12 mouse cellular contexts compared by ENCODE assay signal in genomic region chr17:28352018-28352417, GRCm38 (mm10). TPM values are rescaled to one million over a fixed set of nuclear protein-coding genes. Genes with fewer than 3 reads are reported as not detected.
A peak's percentile ranks its signal among the peaks of the same experiment; 100 is the strongest.
DNase-seq lines count a peak whose midpoint lies in the region; ATAC-seq and TF ChIP-seq lines count a peak whose summit lies in the region.
"Had no signal": no experiment of that assay in that cellular context is flagged by ENCODE, and none has a peak within 500 bp of the region (broad histone marks: within the 10 kb centered on the region; RNA-seq: fewer than 3 reads in every experiment).

No protein-coding gene starts in this region.

- no peaks in the 10 kb centered on the region for H3K36me3 ChIP-seq in kidney, embryonic 14.5 days (ENCODE audit: control insufficient read depth, insufficient read depth, low read length)
- peaks cover 4% of the 10 kb centered on the region for H3K36me3 ChIP-seq in G1E (replicated peaks)
- no peaks in the 10 kb centered on the region for H3K36me3 ChIP-seq in embryonic facial prominence, embryonic 13.5 days
- H3K36me3 ChIP-seq in liver, embryonic 14.5 days (replicated peaks; ENCODE audit: control insufficient read depth, insufficient read depth, low read depth), result no peaks in the 10 kb centered on the region

- H3K4me3 ChIP-seq in kidney, embryonic 14.5 days (ENCODE audit: low read length), result no peak overlapping the region
- H3K4me3 ChIP-seq in G1E (ENCODE audit: low read depth, low read length), result peak overlapping the region; percentile 70; the same call in 1 of the 2 replicates
- H3K4me3 ChIP-seq in embryonic facial prominence, embryonic 13.5 days, result peak overlapping the region; percentile 94
- peak overlapping the region in 1 of 2 experiments; percentile 72; a peak in 1 of 4 replicates for H3K4me3 ChIP-seq in liver, embryonic 14.5 days (ENCODE audit: insufficient read depth in 1 of 2, low read depth in 2 of 2, low read length in 2 of 2)

- WGBS in kidney, embryonic 14.5 days, result 14% methylated on average over 11 of the region's 11 CpGs
- 15% methylated on average over 11 of the region's 11 CpGs for WGBS in embryonic facial prominence, embryonic 13.5 days
- 6% methylated on average over 11 of the region's 11 CpGs for WGBS in liver, embryonic 14.5 days (ENCODE audit: insufficient replicate concordance)

- H3K9ac ChIP-seq in kidney, embryonic 14.5 days (ENCODE audit: low read depth, low read length), result 0 out of 2 replicates have a peak overlapping the region, but pooled peaks have one; percentile 90
- peak overlapping the region; percentile 97 for H3K9ac ChIP-seq in embryonic facial prominence, embryonic 13.5 days
- no peak overlapping the region; the same call in 1 of the 2 replicates for H3K9ac ChIP-seq in liver, embryonic 14.5 days (replicated peaks)

- no peak for ATAC-seq in kidney, embryonic 14.5 days (ENCODE audit: low FRiP score, low TSS enrichment)
- ATAC-seq in G1E (ENCODE audit: extremely low read depth, insufficient number of reproducible peaks, low FRiP score, poor library complexity, severe bottlenecking), result no peak
- no peak for ATAC-seq in embryonic facial prominence, embryonic 13.5 days (ENCODE audit: insufficient number of reproducible peaks, insufficient read depth, low FRiP score, low TSS enrichment, low read depth)
- peak; percentile 68 for ATAC-seq in liver, embryonic 14.5 days (ENCODE audit: insufficient read depth)
- ATAC-seq: Patski had no signal

- H3K27me3 ChIP-seq in kidney, embryonic 14.5 days (ENCODE audit: control insufficient read depth, insufficient read depth, low read length), result no peaks in the 10 kb centered on the region
- H3K27me3 ChIP-seq in G1E (ENCODE audit: insufficient read depth, low read length), result peaks cover 74% of the 10 kb centered on the region
- no peaks in the 10 kb centered on the region for H3K27me3 ChIP-seq in embryonic facial prominence, embryonic 13.5 days
- peaks cover 17% of the 10 kb centered on the region for H3K27me3 ChIP-seq in liver, embryonic 14.5 days (ENCODE audit: control insufficient read depth, insufficient read depth, low read length)
- H3K27me3 ChIP-seq: Patski had no signal

- DNase-seq in kidney, adult 9 months, result no peak
- DNase-seq in G1E (ENCODE audit: low spot score), result no peak
- DNase-seq in liver, embryonic 14.5 days (ENCODE audit: low read depth in 3 of 3, low spot score in 3 of 3), result no peak
- no peak for DNase-seq in cerebellum, adult 9-11 months
- no peak for DNase-seq in layer of hippocampus, adult 8-10 months (ENCODE audit: low spot score in 2 of 2)
- DNase-seq in kidney, postnatal 10 days, result no peak
- DNase-seq: layer of hippocampus, postnatal 36 days; right cerebral cortex, postnatal 25 days had no signal

- H3K4me2 ChIP-seq in kidney, embryonic 14.5 days (replicated peaks; ENCODE audit: low read depth, low read length), result peak overlapping the region; percentile 93; the same call in 1 of the 2 replicates
- H3K4me2 ChIP-seq in embryonic facial prominence, embryonic 13.5 days, result peak overlapping the region; percentile 81
- peak overlapping the region; percentile 91 for H3K4me2 ChIP-seq in liver, embryonic 14.5 days (ENCODE audit: low read depth)

- peaks cover 34% of the 10 kb centered on the region for H3K4me1 ChIP-seq in kidney, embryonic 14.5 days (ENCODE audit: control insufficient read depth, insufficient read depth, low read length)
- H3K4me1 ChIP-seq in G1E (ENCODE audit: insufficient read depth, low read depth, low read length), result peaks cover 35% of the 10 kb centered on the region
- peaks cover 43% of the 10 kb centered on the region for H3K4me1 ChIP-seq in embryonic facial prominence, embryonic 13.5 days
- peaks cover 9 to 13% of the 10 kb centered on the region in 2 experiments for H3K4me1 ChIP-seq in liver, embryonic 14.5 days (replicated peaks; ENCODE audit: control insufficient read depth in 2 of 2, insufficient read depth in 2 of 2, low read length in 1 of 2)

- no peaks in the 10 kb centered on the region for H3K9me3 ChIP-seq in kidney, embryonic 14.5 days (ENCODE audit: control insufficient read depth, low read length)
- H3K9me3 ChIP-seq in G1E (replicated peaks), result no peaks in the 10 kb centered on the region
- no peaks in the 10 kb centered on the region for H3K9me3 ChIP-seq in embryonic facial prominence, embryonic 13.5 days
- no peaks in the 10 kb centered on the region for H3K9me3 ChIP-seq in liver, embryonic 14.5 days (ENCODE audit: control insufficient read depth, low read length)

- H3K27ac ChIP-seq in kidney, embryonic 14.5 days (ENCODE audit: low read depth, low read length), result peak overlapping the region; percentile 98; the same call in 1 of the 2 replicates
- peak overlapping the region; percentile 100 for H3K27ac ChIP-seq in embryonic facial prominence, embryonic 13.5 days
- no peak overlapping the region for H3K27ac ChIP-seq in liver, embryonic 14.5 days

- TF ChIP-seq CTCF in G1E (IDR thresholded peaks at IDR 0.05; ENCODE audit: low read depth, low read length), result no peak
- TF ChIP-seq CTCF in liver, embryonic 14.5 days (IDR thresholded peaks at IDR 0.05; ENCODE audit: low read depth), result no peak

- peak; percentile 58 for TF ChIP-seq EP300 in liver, embryonic 14.5 days (IDR thresholded peaks at IDR 0.05; ENCODE audit: low read depth)

RNA-seq across cellular contexts. Expression of gene Tead3, which starts 1.4 kb away (rescaled TPM):
- polyA plus RNA-seq in kidney, embryonic 14.5 days (2014; fragmentation: Nextera tagmentation; extraction: Ambion mirVana), result 8.7 and 10.9 TPM in 2 replicates
- total RNA-seq in G1E (2014; fragmentation: Nextera tagmentation) (0.90 TPM in 1 of 2 replicates, not detected in the other), G1E (2017) (0.06 and 0.22 TPM in 2 replicates)
- polyA plus RNA-seq in G1E (2012), result 0.41 and 0.47 TPM in 2 replicates
- 14.9 and 18.9 TPM in 2 replicates for polyA plus RNA-seq in embryonic facial prominence, embryonic 13.5 days (2015; fragmentation: Nextera tagmentation; extraction: Ambion mirVana)
- 2.0 and 2.2 TPM in 2 replicates for polyA plus RNA-seq in liver, embryonic 14.5 days (2012; rRNA removed)
- polyA plus RNA-seq in liver, embryonic 14.5 days (2014; fragmentation: Nextera tagmentation; extraction: Ambion mirVana), result 0.52 and 0.63 TPM in 2 replicates
- 1 to 10 TPM; 2.6 to 6.5 (median 4.6) TPM for total RNA-seq in layer of hippocampus, adult 8-10 months (2022)
- total RNA-seq: monocyte, adult 5-6 weeks had no signal

RNA-seq across cellular contexts. Expression of gene Tulp1, which starts 13.0 kb away (rescaled TPM):
- polyA plus RNA-seq in kidney, embryonic 14.5 days (2014; fragmentation: Nextera tagmentation; extraction: Ambion mirVana), result 5.1 and 5.6 TPM in 2 replicates
- total RNA-seq in G1E (2014; fragmentation: Nextera tagmentation) (not detected in 2 replicates), G1E (2017) (0.16 TPM in 1 of 2 replicates, not detected in the other)
- polyA plus RNA-seq in G1E (2012), result 0.10 TPM in 1 of 2 replicates, not detected in the other
- polyA plus RNA-seq in embryonic facial prominence, embryonic 13.5 days (2015; fragmentation: Nextera tagmentation; extraction: Ambion mirVana), result 7.3 and 10.5 TPM in 2 replicates
- 0.12 and 0.26 TPM in 2 replicates for polyA plus RNA-seq in liver, embryonic 14.5 days (2012; rRNA removed)
- polyA plus RNA-seq in liver, embryonic 14.5 days (2014; fragmentation: Nextera tagmentation; extraction: Ambion mirVana), result 0.28 and 0.42 TPM in 2 replicates
- 1 to 10 TPM in 1 of 4 experiments, not detected in 3; 1.2 TPM for total RNA-seq in layer of hippocampus, adult 8-10 months (2022)
- total RNA-seq: layer of hippocampus, postnatal 36 days; monocyte, adult 5-6 weeks had no signal
- polyA plus RNA-seq: Patski had no signal

RNA-seq across cellular contexts. Expression of gene Rpl10a, which starts 23.7 kb away (rescaled TPM):
- 911 and 1,064 TPM in 2 replicates for polyA plus RNA-seq in kidney, embryonic 14.5 days (2014; fragmentation: Nextera tagmentation; extraction: Ambion mirVana)
- total RNA-seq in G1E (2014; fragmentation: Nextera tagmentation), result 2,842 and 3,361 TPM in 2 replicates
- total RNA-seq in G1E (2017), result 987 and 1,219 TPM in 2 replicates
- 7,805 and 8,433 TPM in 2 replicates for polyA plus RNA-seq in G1E (2012)
- polyA plus RNA-seq in embryonic facial prominence, embryonic 13.5 days (2015; fragmentation: Nextera tagmentation; extraction: Ambion mirVana), result 653 and 701 TPM in 2 replicates
- polyA plus RNA-seq in liver, embryonic 14.5 days (2012; rRNA removed), result 1,169 and 1,992 TPM in 2 replicates
- 506 and 510 TPM in 2 replicates for polyA plus RNA-seq in liver, embryonic 14.5 days (2014; fragmentation: Nextera tagmentation; extraction: Ambion mirVana)
- total RNA-seq in layer of hippocampus, adult 8-10 months (2022), result 100 to 1,000 TPM; 309 to 406 (median 361) TPM

RNA-seq across cellular contexts. Expression of gene Fance, which starts 38.7 kb away (rescaled TPM):
- polyA plus RNA-seq in kidney, embryonic 14.5 days (2014; fragmentation: Nextera tagmentation; extraction: Ambion mirVana), result 24.1 and 31.9 TPM in 2 replicates
- total RNA-seq in G1E (2014; fragmentation: Nextera tagmentation) (33.9 and 34.5 TPM in 2 replicates), G1E (2017) (50.1 and 50.7 TPM in 2 replicates)
- polyA plus RNA-seq in G1E (2012), result 79.0 and 80.0 TPM in 2 replicates
- 34.5 and 39.5 TPM in 2 replicates for polyA plus RNA-seq in embryonic facial prominence, embryonic 13.5 days (2015; fragmentation: Nextera tagmentation; extraction: Ambion mirVana)
- 4.5 and 5.5 TPM in 2 replicates for polyA plus RNA-seq in liver, embryonic 14.5 days (2012; rRNA removed)
- polyA plus RNA-seq in liver, embryonic 14.5 days (2014; fragmentation: Nextera tagmentation; extraction: Ambion mirVana), result 9.4 and 10.4 TPM in 2 replicates
- total RNA-seq in layer of hippocampus, adult 8-10 months (2022), result 10 to 100 TPM; 31.8 to 42.1 (median 34.9) TPM
